Mouse (Mus musculus) spleen, adult 2 months (tissue): ENCODE measurements around the gene Nxn.

ENCODE experiments used
- CTCF ChIP-seq: fragments of 200-500 bp; IDR thresholded peaks from 2 replicates; pipeline ENCODE4 v1.5.1; 2011; ENCODE audit warnings: mild to moderate bottlenecking, inconsistent platforms; ENCODE audit not compliant: insufficient read depth, insufficient read length, insufficient replicate concordance; ENCODE audit errors: extremely low read depth
- POLR2A ChIP-seq: fragments of 200-500 bp; IDR thresholded peaks from 2 replicates; pipeline ENCODE4 v1.6.1; 2011; ENCODE audit warnings: low read depth, low read length, inconsistent platforms

- TF ChIP-seq CTCF (no peak), POLR2A (no peak)
These were observed 51.4 kb downstream of the Nxn start for GRCm38 (mm10) chr11:76347589-76347988.
